Mouse (Mus musculus) right cerebral cortex, adult 2 months (tissue): Measurements from ENCODE around the gene Cela1.

Experiments used
- DNase-seq, 2 experiments: peaks; one replicate each; pipeline ENCODE4 v3.0.0; 2021 to 2022; ENCODE audit warnings: low spot score in 2 of 2

Gene Cela1

DNA sequence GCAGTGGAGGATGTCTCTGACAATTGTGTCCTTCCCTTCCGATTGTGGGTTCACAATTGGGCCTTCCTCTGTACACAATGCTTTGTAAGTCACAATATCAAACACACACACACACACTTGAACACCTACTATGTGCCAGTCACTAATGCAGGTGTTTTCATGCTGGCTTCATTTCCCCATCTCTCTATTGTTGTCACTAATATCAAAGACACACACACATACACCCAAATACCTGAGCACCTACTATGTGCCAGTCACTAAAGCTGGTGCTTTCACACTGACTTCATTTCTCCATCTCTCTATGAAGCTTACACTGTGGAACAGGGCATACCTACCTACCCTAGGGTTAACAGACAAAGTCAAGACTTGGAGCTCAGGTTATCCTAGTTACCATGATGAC is 17.7 kb upstream of the Cela1 start:
- DNase-seq: no peak

DNA sequence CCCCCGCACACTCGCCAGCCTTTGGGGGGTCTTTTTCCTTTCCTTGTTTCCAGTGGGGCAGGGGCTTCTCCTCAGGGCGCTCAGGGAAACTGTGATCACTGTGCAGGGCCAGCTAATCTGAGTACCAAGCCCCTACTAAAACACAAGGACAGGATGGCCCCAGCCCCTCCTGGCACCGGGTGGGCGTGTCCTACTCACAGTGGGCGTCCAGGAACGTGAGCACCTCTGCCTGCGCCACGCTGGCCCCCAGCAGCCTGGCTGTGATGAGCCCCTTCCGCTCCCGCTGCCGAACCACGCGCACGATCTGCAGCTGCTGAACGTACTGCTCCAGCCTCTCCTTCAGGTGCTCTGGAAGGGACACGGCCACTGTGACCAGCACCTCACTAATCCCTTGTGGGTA is 16.2 kb upstream of the Cela1 start:
- no peak for DNase-seq

DNA sequence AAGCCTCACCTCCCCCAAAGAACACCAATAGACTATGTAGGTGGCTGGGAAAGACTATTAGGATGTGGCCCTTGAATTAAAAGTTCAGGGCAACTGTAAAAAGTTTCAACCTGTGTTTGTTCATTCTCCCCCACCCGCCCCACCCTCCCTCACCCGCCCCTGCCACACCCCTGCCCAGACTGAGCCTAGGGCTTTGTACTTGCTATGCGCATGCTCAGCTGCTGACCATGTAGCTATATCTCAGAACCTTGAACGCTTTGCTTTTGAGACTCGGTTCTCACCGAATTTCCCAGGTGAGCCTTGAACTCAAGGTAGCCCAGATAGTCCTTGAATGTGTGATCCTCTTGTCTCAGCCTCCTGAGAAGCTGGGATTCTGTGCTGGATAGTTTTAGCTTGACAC is 14.1 kb upstream of the Cela1 start:
- no peak for DNase-seq

- peak; percentile 17 to 30 for DNase-seq
Observed at GRCm38 (mm10) chr15:100701108-100701507, 13.4 kb upstream of the Cela1 start.

DNA sequence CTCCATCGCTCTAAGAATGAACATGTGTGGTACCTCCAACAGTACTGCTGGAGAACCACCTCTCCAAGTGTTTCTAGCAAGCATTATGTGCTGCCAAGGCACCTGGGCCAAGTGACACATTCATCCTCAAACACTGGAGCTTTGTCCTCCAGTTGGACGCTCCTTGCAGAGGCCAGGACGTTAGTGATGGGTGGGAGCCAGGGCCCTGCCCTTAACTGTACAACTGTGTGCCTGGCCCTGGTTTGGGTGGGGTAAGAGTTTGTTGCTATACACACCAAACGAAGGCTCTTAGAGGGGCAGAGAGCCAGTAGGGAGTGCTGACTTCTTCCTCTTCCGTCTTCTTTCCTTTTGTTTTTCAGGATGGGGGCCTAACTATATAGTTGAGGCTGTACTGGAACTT is 12.7 kb upstream of the Cela1 start:
- DNase-seq: no peak

DNA sequence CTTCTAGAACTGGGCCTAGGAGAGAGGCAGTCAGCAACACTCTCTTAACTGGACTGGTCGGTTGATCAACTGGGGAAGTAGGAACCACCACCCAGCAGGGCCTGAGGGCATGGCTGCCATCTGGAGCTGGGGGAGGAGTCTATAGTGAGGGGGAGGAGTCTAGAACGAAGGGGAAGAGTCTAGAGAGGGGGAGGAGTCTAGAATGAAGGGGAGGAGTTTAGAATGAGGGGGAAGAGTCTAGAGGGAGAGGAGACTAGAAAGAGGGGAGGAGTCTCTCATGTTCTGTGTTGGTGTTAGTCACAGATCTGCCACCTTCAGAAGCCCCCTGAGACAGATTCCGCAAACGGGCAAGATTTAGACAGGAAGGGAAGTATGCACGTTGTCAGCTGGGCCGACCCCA is 11.7 kb upstream of the Cela1 start:
- DNase-seq: no peak

DNA sequence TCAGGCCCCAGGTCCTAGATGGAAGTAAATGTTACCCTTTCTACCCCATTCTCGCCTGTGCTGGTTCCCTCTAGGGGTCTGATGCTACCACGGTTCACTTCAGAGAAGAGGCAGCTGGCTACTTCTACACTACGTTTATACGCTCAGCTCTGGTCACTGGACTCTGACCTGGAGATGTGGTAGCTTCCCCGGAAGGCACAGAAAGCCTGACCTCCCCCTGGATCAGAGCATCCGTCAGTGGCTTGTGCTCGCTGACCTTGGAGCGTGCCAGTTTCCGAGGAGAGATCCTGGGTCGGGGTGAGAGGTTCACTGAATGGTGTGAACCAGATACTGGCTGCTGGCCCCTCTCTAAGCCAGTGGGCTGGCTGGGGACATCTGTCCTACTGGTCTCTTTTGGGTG is 10.4 kb upstream of the Cela1 start:
- no peak for DNase-seq

DNA sequence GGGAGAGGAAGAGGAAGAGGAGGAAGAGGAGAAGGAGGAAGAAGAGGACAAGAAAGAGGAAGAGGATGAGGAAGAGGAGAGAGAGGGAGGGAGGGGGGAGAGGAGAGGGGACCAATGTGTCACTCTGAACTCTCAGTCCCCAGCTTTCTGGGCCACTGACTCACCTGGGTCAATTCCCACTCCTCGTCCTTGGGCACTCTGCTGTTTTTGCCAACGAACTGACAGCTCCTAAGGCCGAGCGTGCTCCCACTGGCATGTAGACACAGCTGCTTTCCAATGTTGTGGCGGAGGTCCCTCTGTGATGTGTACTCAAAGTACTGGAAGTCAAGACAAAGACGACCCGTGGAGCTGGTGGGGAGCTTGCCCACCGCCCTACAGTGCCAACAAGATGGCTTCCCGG is 6.7 kb upstream of the Cela1 start:
- no peak for DNase-seq

DNA sequence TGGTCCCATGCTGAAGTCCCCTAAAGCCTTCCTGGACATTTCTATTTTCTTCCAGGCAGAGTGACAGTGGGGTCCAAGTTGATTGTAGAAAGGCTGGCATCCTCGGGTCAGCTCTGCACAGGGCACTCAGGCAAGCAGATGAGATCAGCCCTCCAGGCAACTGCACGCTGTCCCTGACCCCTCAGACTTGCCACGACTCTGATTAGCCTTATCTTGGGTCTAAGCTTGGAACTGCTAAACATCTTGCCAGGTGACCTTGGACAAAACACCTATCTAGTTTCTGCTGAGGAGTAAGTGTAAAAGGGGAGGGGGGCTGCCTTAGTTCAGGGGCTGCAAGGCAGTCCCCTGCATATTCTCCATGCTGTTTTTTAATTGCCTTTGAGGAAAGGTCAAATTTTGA is 4.3 kb upstream of the Cela1 start:
- DNase-seq: no peak

DNA sequence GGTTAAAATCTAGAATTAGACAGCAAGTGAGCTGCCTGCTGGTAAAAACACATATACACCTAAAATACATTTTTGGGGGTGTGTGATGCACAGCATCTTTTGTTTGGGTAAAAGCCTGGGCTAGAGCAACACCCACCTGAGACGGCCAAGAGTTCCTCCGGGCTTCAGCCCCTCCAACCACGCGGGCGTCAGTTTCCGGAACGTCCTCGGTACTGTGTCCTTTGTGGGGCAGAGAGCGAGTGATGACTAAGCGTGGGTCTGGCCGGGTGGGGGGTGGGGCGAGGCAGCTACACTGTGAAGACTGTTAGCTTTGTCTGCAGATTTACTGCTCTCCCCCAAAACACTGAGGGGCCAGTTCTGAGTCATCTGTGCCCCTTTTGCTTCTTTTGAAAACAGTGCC is 732 bp downstream of the Cela1 start:
- DNase-seq: peak; percentile 48 to 51

DNA sequence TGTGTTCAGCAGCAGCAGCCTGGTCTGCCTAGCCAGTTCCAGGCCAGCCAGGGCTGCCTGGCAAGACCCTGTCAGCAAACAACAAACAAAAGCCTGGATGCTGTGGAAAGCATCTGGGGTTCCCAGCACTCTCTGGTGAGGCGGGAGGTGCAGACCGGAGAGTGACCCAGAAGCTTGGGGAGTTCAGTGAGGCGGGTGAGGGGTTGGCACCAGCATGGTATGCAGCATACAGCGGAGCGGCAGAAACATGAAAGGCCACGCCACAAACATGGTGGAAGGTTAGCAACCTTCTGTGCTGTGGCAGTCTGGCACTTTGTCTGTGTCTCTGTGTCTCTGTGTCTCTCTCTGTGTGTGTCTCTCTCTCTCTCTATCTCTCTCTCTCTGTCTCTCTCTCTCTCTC is 1.3 kb downstream of the Cela1 start:
- DNase-seq: no peak

GRCm38 (mm10) chr15:100685849-100686248 is 1.9 kb downstream of the Cela1 start:
- DNase-seq: no peak

DNA sequence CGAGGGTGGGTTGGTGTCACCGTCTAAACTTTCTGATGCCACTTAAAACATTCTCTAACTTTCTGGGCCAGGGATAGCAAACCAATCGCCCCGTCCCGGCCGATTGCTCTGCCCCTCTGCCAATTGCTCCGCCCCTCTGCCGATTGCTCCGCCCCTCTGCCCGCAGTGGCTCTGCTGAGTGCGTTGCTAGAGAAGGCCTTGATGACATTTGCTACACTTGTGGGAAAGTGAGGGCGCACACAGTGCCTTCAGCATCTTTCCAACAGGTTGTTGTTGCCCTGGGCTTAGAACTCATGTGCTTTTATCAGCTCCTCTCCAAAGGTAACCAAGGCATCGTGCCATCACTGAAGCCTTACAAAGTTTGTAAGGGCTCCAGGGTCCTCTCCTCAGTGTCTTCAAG is 2.5 kb downstream of the Cela1 start:
- DNase-seq: no peak

DNA sequence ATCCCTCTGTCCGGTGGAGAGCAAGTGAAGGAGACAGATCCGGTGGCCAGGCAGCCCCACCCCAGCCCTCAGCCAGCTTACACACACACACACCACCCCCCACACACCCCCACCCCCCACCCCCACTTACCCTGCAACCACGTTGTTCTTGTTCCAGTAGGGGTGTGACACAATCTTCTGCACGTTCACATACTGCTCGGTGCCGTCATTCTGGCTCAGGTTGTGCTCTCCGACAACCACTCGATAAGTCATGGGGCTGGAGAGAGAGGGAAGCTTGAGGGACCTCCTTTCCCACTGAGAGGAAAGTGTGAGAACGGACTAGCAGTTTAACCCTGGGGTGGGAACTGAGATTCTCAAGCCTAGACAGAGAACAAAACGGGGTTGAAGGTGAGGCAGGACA is 3.3 kb downstream of the Cela1 start:
- DNase-seq: no peak

GRCm38 (mm10) chr15:100683041-100683440 is 4.7 kb downstream of the Cela1 start:
- DNase-seq: peak; percentile 86 to 89

GRCm38 (mm10) chr15:100681770-100682169 is 6.0 kb downstream of the Cela1 start:
- no peak for DNase-seq

DNA sequence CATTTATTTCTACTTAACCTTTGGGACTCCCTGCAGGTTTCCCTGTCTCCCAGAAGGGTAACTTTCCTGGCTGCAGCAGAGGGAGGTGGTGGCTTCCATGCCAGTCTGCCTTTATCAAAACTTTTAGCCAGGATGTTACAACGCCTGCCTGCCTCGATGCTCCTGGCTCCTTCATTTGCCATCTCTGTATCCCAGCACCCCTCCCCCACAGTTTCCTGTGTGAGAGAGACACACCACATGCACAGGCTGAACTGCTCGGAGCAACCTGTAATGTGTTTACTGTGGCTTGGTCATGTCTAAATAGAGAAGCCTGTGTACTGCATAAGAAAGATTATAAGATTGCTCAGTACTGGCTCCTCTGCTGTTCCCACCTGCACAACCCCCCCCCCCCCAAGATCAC is 7.3 kb downstream of the Cela1 start:
- DNase-seq: no peak

DNA sequence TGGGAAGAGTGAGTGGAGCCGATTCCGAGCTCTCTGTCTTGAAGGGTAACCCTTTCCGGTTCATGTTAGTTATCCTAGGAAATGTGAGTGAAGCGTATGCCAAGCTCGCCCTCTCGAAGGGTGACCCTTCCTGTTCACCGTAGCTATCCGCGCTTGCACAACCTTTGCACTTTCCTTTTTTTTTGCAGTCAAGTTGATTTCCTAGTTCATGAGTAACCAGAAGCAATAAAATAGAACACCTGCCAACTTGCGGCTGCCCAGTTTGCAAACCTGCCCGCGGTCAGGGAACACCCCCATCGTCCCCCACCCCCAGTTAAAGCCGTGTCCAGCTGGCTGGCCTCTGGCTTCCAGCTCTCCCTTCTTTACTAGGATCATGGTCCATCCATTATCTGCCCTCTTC is 8.7 kb downstream of the Cela1 start:
- DNase-seq: no peak

DNA sequence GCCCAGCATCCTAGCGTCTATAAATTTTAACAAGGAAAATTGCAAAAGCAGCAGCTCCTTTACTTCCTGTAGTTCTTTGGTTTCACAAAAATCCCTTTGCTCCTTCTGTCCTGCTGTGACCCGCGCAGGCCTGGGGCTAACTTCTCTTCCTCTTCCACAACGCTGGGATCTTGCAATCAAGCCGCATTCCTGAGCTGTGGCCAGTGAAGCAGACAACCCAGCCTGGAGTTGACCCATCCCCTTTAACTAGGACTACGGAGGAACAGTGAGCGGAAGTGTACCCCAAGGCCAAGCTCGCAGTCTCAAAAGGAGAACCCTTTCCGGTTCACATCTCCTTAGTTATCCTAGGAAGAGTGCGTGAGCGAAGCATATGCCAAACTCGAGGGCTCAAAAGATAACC is 9.1 kb downstream of the Cela1 start:
- DNase-seq: no peak

DNA sequence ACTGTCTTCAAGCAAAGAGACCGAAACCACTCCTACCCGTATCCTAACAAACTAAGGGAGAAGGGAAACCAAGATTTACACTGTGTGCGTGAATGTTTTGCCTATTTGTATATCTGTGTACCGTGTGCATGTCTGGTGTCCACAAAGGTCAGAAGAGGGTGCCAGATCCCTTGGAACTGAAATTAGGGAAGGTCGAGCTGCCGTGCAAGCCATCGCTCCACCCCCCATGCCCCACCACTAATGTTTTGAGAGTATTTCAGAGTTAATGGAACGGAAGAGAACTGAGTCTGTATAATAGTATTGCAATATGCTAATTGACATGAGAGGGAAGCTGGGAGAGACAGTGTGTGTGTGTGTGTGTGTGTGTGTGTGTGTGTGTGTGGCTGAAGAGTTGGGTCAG is 10.0 kb downstream of the Cela1 start:
- DNase-seq: no peak

- no peak for DNase-seq
Observed at GRCm38 (mm10) chr15:100676521-100676920, 11.2 kb downstream of the Cela1 start.

DNA sequence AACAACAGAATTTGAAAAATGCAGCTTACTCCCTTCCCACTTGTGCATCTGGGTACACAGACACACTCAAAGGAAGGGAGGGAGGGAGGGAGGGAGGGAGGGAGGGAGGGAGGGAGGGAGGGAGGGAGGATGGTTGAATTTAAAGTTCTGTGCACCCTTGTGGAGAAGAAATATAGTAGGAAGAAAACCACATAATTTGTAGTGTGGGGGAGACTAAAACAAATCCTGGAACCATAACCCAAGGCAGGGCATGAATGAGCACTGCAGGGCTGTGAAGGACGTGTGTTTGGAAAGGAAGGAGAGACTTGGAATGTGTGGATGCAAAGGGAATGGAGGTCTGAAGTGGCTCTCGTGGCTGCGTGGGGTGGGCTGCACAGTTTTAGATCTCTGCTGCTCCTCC is 12.2 kb downstream of the Cela1 start:
- DNase-seq: no peak

GRCm38 (mm10) chr15:100674566-100674965 is 13.2 kb downstream of the Cela1 start:
- DNase-seq: no peak

- DNase-seq: no peak
Observed at GRCm38 (mm10) chr15:100673585-100674391, 13.9 kb downstream of the Cela1 start.
